Mouse (Mus musculus): ENCODE measurements around the gene Best3. TPM values are rescaled to one million over a fixed set of nuclear protein-coding genes. Genes with fewer than 3 reads are reported as not detected.

The Best3 gene
- polyA plus RNA-seq, 1 experiment: not detected

DNA sequence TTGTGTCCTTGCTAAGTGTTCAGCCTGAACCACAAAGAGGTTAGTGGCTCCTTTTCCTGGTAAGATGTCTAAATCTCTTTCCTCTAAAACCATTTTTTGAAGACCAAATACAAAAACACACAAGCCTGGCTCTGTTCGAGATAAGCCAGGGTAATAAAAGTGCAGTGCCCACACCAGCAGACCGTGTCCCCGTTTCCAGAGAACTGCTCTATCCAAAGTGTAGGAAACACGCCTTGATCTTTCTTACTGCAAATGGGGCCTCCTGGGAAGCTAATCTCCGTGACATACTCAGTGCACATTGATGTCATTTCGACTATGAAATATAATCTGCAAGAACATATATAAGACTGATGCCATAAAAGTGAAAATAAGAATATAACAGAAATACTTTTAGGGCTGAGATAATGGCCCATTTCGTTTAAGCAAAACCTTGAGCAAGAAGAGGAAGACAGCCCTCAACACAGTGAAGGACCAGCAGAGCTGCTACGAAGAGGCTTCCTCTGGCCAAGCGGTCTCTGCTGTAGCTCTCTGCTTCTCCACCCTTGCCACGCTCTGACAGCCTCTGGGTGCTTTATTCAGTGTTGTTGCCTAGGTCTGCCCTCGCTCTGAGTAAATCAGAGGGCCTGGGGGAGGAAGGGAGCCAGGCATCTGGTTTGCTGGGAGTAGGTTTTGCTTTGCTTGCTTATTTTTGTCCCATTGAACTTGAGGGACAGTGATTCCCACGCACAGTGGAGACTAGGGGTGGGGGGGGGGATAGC is 19.8 kb downstream of the Best3 start:
- Histone ChIP-seq H3K9ac (ENCODE audit: low read depth, poor library complexity, severe bottlenecking) (no peak overlapping the region), H3K4me1 (ENCODE audit: control insufficient read depth, insufficient read depth, low read length) (no peaks in the 10 kb centered on the region), H3K27me3 (ENCODE audit: control insufficient read depth, insufficient read depth, low read length, poor library complexity, severe bottlenecking) (no peaks in the 10 kb centered on the region), H3K27ac (ENCODE audit: insufficient read depth, low read length) (no peak overlapping the region), H3K4me3 (ENCODE audit: low read depth, low read length) (no peak overlapping the region), H3K9me3 (replicated peaks; ENCODE audit: control insufficient read depth, insufficient read depth, low read length, poor library complexity, severe bottlenecking) (no peaks in the 10 kb centered on the region), H3K36me3 (ENCODE audit: control insufficient read depth, insufficient read depth, low read length, poor library complexity, severe bottlenecking) (no peaks in the 10 kb centered on the region)
- TF ChIP-seq EP300 (IDR thresholded peaks at IDR 0.05; ENCODE audit: insufficient read depth, low read depth, low read length): no peak
- TF ChIP-seq POLR2A (IDR thresholded peaks at IDR 0.05; ENCODE audit: insufficient read depth, low read length): no peak
- TF ChIP-seq CTCF (IDR thresholded peaks at IDR 0.05; ENCODE audit: low read depth, low read length): no peak

DNA sequence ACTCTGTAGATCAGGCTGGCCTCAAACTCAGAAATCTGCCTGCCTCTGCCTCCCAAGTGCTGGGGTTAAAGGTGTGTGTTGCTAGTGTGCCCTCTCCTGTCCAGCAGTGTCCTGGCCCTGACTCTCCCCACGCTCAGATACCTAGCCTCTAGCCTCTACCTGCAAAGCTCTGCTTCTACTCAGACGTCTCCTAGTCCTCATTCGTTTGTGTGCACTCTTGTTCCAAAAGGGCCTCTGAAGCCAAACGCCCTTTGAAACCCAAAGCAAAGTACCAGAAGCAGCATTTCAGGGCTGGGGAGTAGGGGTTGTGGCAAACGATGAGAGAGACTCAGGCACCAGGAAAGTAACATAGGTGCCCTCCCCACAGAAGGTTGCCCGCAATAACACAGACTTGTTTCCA is 23.6 kb downstream of the Best3 start:
- H3K4me1 ChIP-seq (ENCODE audit: control insufficient read depth, insufficient read depth, low read length): no peaks in the 10 kb centered on the region
- no peaks in the 10 kb centered on the region for H3K36me3 ChIP-seq (ENCODE audit: control insufficient read depth, insufficient read depth, low read length, poor library complexity, severe bottlenecking)
- no peaks in the 10 kb centered on the region for H3K9me3 ChIP-seq (replicated peaks; ENCODE audit: control insufficient read depth, insufficient read depth, low read length, poor library complexity, severe bottlenecking)
- H3K9ac ChIP-seq (ENCODE audit: low read depth, poor library complexity, severe bottlenecking): no peak overlapping the region
- no peak overlapping the region for H3K4me3 ChIP-seq (ENCODE audit: low read depth, low read length)
- no peak overlapping the region for H3K27ac ChIP-seq (ENCODE audit: insufficient read depth, low read length)
- TF ChIP-seq EP300 (IDR thresholded peaks at IDR 0.05; ENCODE audit: insufficient read depth, low read depth, low read length) (no peak), CTCF (IDR thresholded peaks at IDR 0.05; ENCODE audit: low read depth, low read length) (no peak), POLR2A (IDR thresholded peaks at IDR 0.05; ENCODE audit: insufficient read depth, low read length) (no peak)
- H3K27me3 ChIP-seq (ENCODE audit: control insufficient read depth, insufficient read depth, low read length, poor library complexity, severe bottlenecking): no peaks in the 10 kb centered on the region

GRCm38 (mm10) chr10:117011047-117011446 is 24.9 kb downstream of the Best3 start:
- Histone ChIP-seq H3K36me3 (ENCODE audit: control insufficient read depth, insufficient read depth, low read length, poor library complexity, severe bottlenecking) (no peaks in the 10 kb centered on the region), H3K27ac (ENCODE audit: insufficient read depth, low read length) (no peak overlapping the region), H3K9me3 (replicated peaks; ENCODE audit: control insufficient read depth, insufficient read depth, low read length, poor library complexity, severe bottlenecking) (no peaks in the 10 kb centered on the region), H3K9ac (ENCODE audit: low read depth, poor library complexity, severe bottlenecking) (no peak overlapping the region), H3K4me1 (ENCODE audit: control insufficient read depth, insufficient read depth, low read length) (no peaks in the 10 kb centered on the region), H3K27me3 (ENCODE audit: control insufficient read depth, insufficient read depth, low read length, poor library complexity, severe bottlenecking) (no peaks in the 10 kb centered on the region), H3K4me3 (ENCODE audit: low read depth, low read length) (no peak overlapping the region)
- TF ChIP-seq CTCF (IDR thresholded peaks at IDR 0.05; ENCODE audit: low read depth, low read length) (no peak), POLR2A (IDR thresholded peaks at IDR 0.05; ENCODE audit: insufficient read depth, low read length) (no peak), EP300 (IDR thresholded peaks at IDR 0.05; ENCODE audit: insufficient read depth, low read depth, low read length) (no peak)

DNA sequence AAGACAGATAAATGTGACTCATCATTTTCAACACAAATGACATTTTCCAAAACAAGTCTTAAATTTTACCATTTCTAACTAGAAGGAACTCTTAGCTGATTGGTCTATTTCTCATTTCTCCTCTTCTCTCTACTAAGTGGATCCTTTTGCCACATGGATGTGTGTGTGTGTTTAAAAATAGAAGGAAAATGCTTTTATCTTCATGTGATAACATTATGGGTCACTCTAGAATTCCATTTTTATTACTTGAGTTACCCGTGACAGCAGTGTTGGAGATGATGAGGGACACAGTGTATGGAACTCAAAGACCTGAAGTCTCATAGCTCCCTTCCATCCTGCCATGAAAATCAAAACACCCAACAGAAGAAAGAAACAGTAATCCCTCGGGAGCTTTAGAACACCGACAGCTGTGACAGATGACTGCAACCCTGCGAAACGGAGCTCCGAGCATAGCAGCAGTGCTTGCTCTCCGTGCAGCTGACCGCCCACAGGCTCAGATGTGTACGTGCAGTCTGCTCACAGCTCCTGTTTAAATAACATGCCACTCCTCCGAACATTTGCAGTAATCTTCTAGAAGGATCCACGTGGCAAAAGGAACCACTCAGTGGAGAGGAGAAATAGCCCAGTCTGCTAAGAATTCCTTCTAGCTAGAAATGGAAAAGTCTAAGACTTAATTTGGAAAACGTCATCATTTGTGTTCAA is 27.7 kb downstream of the Best3 start:
- H3K4me3 ChIP-seq (ENCODE audit: low read depth, low read length): no peak overlapping the region
- H3K36me3 ChIP-seq (ENCODE audit: control insufficient read depth, insufficient read depth, low read length, poor library complexity, severe bottlenecking): no peaks in the 10 kb centered on the region
- TF ChIP-seq CTCF (IDR thresholded peaks at IDR 0.05; ENCODE audit: low read depth, low read length) (no peak), POLR2A (IDR thresholded peaks at IDR 0.05; ENCODE audit: insufficient read depth, low read length) (no peak), EP300 (IDR thresholded peaks at IDR 0.05; ENCODE audit: insufficient read depth, low read depth, low read length) (no peak)
- H3K27me3 ChIP-seq (ENCODE audit: control insufficient read depth, insufficient read depth, low read length, poor library complexity, severe bottlenecking): no peaks in the 10 kb centered on the region
- H3K4me1 ChIP-seq (ENCODE audit: control insufficient read depth, insufficient read depth, low read length): no peaks in the 10 kb centered on the region
- no peaks in the 10 kb centered on the region for H3K9me3 ChIP-seq (replicated peaks; ENCODE audit: control insufficient read depth, insufficient read depth, low read length, poor library complexity, severe bottlenecking)
- no peak overlapping the region for H3K9ac ChIP-seq (ENCODE audit: low read depth, poor library complexity, severe bottlenecking)
- H3K27ac ChIP-seq (ENCODE audit: insufficient read depth, low read length): no peak overlapping the region

- TF ChIP-seq CTCF (IDR thresholded peaks at IDR 0.05; ENCODE audit: low read depth, low read length): no peak
- TF ChIP-seq POLR2A (IDR thresholded peaks at IDR 0.05; ENCODE audit: insufficient read depth, low read length): no peak
- Histone ChIP-seq H3K27ac (ENCODE audit: insufficient read depth, low read length) (no peak overlapping the region), H3K9ac (ENCODE audit: low read depth, poor library complexity, severe bottlenecking) (no peak overlapping the region), H3K4me3 (ENCODE audit: low read depth, low read length) (no peak overlapping the region), H3K36me3 (ENCODE audit: control insufficient read depth, insufficient read depth, low read length, poor library complexity, severe bottlenecking) (no peaks in the 10 kb centered on the region), H3K27me3 (ENCODE audit: control insufficient read depth, insufficient read depth, low read length, poor library complexity, severe bottlenecking) (no peaks in the 10 kb centered on the region), H3K9me3 (replicated peaks; ENCODE audit: control insufficient read depth, insufficient read depth, low read length, poor library complexity, severe bottlenecking) (no peaks in the 10 kb centered on the region), H3K4me1 (ENCODE audit: control insufficient read depth, insufficient read depth, low read length) (no peaks in the 10 kb centered on the region)
These were observed 28.5 kb downstream of the Best3 start for GRCm38 (mm10) chr10:117014565-117014964.

GRCm38 (mm10) chr10:117018281-117018840 is 32.2 kb downstream of the Best3 start:
- no peak overlapping the region for H3K4me3 ChIP-seq (ENCODE audit: low read depth, low read length)
- H3K27ac ChIP-seq (ENCODE audit: insufficient read depth, low read length): no peak overlapping the region

More at GRCm38 (mm10) chr10:117018281-117018840, 32.2 kb downstream of the Best3 start:
- no peak for TF ChIP-seq EP300 (IDR thresholded peaks at IDR 0.05; ENCODE audit: insufficient read depth, low read depth, low read length)
- no peak for TF ChIP-seq CTCF (IDR thresholded peaks at IDR 0.05; ENCODE audit: low read depth, low read length)
- no peak for TF ChIP-seq POLR2A (IDR thresholded peaks at IDR 0.05; ENCODE audit: insufficient read depth, low read length)
- no peaks in the 10 kb centered on the region for H3K9me3 ChIP-seq (replicated peaks; ENCODE audit: control insufficient read depth, insufficient read depth, low read length, poor library complexity, severe bottlenecking)
- no peak overlapping the region for H3K9ac ChIP-seq (ENCODE audit: low read depth, poor library complexity, severe bottlenecking)
- H3K27me3 ChIP-seq (ENCODE audit: control insufficient read depth, insufficient read depth, low read length, poor library complexity, severe bottlenecking): no peaks in the 10 kb centered on the region
- H3K4me1 ChIP-seq (ENCODE audit: control insufficient read depth, insufficient read depth, low read length): peaks cover 2% of the 10 kb centered on the region
- no peaks in the 10 kb centered on the region for H3K36me3 ChIP-seq (ENCODE audit: control insufficient read depth, insufficient read depth, low read length, poor library complexity, severe bottlenecking)

All from ES-Bruce4 (cell line).